Mouse (Mus musculus) ZHBTc4 (cell line): Measurements from ENCODE around the gene Glrx.
A peak's percentile ranks its signal among the peaks of the same experiment; 100 is the strongest.
"Not testable (repeated sequence)": the region's sequence is repeated elsewhere in the genome, so short reads cannot be mapped to it uniquely, and the experiment has no call there.

ENCODE experiments used
- DNase-seq: peaks from one replicate; pipeline ENCODE4 v3.0.0-alpha.2; 2011; ENCODE audit warnings: low read depth, low spot score

Gene Glrx

DNA sequence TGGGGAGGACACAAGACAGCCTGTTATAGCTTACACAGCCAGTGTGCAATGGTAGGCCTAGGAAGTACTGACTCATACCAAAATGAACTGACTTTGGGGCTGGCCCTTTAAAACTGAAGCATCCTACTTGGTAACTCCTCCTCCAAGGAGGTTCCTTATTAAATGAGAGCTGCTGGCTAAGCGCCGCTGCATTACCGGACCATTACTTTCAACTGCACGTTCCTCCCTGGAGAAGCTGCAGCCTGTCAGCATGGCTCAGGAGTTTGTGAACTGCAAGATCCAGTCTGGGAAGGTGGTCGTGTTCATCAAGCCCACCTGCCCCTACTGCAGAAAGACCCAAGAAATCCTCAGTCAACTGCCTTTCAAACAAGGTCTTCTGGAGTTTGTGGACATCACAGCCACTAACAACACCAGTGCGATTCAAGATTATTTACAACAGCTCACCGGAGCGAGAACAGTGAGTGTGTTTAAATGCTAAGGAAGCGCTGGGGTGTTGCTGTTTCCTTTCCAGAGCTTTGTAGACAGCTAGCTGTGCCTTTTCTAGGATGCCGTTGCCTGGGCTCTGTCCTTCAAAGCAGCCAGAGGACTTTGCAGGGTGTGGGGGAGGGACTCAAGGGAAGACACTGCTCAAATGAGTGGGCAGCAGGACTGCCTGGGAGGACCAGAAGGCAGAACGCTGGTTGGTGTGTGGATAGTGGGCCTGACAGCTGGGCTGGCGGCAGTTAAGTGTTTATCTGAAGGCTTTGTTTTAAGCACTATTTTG lies at the start of gene Glrx:
TSS of gene Glrx (plus strand) at position 150 of the 763 bp plus-strand sequence.
- peak; percentile 73 for DNase-seq

DNA sequence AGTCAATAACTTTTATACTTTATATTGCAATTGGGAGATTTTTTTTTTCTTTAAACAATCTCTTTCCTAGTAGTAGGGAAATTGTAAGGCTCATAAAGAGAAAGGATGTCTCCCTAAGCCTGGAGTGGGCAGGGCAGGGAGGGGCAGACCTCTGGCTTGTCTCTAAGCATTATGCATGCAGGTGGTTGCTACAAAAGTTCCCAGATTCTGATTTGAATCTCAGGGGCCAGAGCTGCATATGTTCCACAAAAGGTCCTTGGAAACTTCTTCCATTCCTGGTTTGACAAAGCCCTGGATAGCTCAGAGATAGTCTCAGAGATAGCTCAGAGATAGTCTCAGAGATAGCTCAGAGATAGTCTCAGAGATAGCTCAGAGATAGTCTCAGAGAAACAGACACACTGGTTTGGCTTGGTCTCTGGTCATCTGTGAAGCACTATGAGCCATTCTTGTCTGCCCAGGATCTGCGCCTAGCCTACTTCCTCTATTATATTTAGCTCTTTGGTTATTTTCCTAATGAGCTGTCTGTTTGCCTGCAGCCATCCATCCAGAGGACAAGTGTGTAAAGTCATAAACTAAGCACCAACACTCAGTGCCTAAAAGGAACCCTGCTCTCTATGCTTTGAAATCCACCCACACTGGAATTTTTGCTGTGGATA lies 49.0 kb upstream of the Glrx start:
- no peak for DNase-seq

DNA sequence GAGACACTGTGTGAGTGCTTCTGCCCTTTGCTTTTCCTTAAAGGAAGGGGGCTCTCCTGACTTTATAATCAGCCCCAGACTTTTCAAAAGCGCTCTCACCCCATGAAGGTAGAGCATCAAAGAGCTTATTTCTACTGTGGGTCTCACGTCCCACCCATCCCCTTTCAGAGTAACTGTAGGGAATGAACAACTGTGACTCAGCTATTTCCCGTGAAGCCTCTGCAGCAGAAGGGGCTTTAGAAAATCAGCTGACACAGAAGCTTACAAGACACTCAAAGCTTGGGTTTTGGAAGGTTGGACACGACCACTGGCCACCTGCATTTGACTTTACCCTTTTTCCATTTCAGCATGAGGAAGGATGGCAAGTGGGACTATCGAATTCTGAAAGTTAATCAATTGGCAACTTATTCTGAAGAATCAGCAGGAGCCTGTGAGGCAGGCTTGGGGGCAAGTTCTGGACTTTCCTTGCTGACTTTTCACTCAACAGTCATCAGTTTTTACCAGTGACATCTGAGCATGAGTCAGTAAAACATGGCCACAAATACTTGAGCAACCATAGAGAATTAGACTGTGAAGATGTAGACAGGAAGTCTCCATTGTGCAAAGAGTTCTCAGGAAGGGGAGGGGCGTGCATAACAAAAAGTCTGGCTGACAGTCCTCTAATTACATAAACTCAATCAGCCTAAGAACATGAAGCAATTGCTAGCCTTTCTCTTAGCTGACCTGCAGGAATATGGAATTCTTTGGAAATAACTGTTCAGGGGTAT lies 45.6 kb upstream of the Glrx start:
- DNase-seq = peak; percentile 56

DNA sequence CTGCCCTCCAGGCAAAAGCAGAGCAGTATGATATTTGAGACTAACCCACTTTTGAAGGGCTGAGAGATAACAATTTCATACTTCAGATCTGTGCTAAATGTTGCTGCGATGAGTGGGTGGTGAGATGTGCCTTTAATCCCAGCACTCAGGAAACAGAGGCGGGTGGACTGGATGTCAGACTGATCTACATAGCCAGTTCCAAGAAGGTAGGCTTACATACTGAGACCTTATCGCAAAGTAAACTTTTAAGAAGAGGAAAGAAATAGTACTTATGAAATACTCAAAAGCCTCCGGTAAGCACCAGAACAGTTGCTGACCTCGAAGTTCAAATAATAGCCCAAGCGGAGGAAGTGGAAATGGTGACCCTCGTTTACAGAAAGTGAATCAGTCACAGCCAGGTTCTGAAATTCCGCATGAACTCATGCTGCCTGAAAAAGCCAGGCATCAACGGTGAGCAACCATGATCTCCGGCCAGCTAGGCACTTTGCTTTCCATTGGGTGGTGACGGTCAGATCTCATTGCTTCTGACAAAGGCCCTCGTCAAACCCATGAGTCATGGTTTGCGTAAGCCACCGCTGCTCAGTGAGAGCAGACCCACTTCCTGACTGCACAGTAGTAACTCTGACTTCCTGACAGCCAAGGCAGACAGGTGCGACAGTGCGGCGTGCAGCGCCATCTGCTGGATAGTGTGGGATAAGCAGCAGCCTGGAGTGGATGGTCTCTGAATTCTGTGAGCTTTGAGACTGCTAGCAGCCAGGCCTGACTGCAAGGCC lies 42.1 kb upstream of the Glrx start:
- DNase-seq = peak; percentile 94

DNA sequence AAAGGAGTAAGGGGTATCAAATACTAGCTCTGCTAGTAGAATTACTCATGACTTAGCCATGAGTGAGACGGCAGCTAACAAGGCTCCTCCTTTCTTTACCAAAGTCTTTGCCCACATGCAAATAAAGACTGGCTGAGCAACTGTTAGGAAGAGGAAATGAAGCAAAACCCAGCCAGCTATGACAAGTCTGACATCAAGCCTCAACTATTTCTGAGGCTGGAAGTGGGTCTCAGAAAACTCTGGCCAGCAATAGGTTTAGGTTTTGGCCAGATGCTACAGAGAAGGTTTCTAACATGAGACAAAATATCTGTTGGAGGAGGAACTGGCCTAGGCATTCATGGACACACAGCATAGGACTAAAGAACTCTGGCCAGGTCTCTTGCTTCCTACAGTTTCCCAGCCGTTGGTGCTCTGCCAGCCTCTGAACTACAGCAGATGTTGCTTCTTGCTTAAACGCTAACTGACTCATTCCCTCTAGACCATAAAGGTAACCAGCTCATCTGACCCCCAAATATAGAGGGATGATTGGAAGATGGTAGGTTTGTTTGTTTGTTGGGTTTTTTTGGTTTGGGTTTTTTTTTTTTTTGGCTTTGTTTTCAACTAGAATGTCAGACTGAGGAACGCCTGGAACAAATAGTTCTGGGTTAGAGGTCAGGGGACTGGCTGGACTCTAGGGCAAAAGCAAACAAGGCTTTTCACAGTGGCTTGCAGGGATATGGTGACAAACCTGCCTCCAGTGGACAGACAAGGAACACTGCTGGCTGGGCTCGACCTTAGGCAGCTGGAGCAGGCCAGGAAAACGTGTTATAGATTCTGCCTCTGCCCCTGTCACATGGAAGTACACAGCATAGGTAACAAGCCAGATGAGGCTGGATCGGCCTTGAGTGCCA lies 41.0 kb upstream of the Glrx start:
- DNase-seq = peak; percentile 39

DNA sequence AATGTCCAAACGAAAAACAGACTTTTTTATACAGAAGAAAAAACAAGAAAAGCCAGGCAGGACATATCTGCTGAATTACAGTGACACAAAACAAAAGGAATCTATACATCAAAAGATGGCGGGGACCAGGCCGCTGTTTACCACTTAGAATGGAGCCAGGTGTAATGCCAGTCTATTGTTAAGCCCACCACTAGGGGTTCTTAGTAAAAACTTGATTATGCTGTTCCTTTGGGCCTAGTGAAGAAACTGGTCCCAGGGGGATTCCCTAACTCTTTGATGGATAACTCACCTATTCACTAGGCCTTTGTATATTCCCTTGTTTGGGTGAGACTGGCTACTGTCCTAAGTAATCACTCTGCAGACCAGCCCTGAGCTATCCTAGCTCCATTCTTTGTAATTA lies 40.2 kb upstream of the Glrx start:
- DNase-seq = peak; percentile 72

DNA sequence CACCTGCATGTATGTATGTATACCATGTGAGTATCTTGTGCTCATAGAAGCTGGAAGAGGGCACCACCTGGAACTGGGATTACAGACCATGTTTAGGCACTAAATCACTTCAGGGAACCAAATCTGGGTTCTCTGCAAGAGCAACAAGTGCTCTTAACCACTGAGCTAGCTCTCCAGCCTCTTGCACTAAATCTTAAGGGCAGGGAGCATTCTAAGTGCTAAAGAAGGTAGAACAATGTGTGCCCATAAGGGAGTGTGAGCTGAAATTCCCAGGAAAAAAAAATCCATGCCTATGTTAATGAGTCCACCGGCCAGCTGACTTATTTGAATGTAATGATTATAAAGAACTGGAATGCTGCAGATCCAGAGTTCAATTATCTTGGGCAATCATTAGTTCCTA lies 31.7 kb upstream of the Glrx start:
- DNase-seq = no peak

DNA sequence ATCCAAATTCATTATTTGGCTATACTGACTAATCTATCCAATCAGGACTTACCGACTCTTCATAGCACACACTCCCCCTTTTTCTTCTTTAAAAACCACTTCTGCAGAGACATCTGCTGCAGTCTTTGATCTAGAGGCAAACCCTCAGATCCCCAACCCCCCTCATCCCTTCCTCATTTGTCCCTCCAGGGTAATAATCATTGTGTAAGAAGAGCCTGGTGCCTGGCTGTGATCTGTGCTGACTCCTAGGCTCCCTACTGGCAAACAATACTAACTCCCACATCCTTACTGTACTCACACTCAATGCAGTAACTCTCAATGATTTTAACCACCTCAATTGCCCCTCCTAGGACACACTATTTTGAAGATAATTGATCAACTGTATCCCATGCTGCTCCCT lies 29.7 kb upstream of the Glrx start:
- no peak for DNase-seq

DNA sequence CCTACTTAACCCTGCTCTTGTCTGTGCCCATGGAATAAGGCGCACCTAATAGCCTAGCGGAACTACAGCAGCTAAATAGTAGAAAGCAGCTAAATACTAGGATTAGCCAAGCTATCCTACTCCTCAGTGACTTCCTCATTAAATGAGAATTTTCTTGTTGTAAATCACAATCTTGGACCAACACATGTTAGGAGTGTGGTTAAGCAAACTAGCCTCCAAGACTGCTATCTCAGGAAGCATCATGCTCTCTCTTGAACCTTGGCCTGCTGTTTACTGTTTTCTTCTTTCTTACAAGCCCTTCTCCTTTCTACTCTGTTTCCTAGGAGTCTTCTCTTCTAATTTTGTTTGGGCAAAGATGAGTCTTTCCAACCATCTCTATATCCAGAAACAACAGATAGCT lies 22.5 kb upstream of the Glrx start:
- no peak for DNase-seq

DNA sequence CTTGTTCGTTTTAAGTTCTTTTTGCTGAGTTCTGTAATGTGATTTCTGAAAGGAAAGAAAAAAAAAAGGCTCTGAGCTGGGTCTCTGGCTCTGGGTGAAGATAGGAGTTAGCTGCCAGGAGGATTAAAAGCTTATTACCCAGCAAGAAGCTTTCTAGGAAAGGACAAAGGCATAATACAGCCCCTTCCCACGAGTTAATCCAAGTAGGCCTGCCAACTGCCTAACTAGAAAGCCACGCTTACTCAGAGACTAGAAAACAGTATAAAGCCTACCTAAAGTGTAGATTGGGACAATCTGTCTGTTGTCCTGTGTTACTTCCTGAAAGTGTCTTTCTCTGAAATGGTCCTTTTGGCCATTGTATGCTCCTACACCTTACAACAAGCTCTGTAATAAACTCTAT lies 21.2 kb upstream of the Glrx start:
- DNase-seq = no peak

DNA sequence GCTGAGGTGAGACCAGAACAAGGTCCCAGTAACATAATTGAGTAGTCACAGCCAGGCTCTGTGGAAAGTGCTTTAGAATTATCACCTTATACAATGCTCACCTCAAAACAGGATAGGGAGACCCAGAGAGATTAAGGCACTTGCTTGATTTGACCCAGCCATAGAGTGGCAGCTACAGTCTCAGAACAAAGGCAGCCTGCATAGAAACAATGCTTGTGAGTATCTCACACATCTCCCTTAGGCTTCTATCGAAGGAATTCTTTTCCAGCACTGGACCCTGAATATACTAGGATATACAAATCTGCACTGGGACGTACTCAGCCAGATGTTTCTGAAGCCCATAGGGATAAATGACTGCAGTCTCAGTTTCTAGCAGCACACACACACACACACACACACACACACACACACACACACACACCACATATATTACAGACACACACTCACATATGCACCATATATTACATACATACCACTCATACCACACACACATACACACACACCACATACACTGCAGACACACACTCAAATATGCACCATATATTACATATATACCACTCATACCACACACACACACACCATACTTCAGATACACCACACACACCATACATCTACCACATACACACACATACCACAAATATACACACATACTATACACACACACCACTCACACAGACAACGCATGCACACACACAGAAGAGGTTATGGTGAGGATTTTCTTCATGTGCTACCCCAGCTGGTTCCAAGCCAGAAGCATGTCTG lies 20.5 kb upstream of the Glrx start:
- DNase-seq = no peak

DNA sequence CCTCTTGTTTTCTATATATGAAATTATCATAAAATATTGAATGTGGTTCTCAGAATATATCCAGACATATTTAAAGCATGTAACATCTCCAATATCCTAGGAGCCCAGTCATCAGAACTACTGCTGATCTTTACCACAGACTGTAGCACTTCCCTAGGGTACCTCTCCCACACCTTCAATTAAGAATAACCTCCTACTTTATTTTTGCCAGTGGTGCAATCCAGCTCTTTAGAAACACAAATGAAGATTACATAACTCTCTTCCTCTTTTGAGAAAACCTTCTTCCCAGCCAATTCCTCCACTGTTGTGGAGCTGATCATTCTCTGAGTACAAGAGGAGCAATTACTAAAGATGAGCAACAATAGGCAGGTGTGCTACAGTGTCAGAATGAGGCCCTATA lies 19.8 kb upstream of the Glrx start:
- no peak for DNase-seq

DNA sequence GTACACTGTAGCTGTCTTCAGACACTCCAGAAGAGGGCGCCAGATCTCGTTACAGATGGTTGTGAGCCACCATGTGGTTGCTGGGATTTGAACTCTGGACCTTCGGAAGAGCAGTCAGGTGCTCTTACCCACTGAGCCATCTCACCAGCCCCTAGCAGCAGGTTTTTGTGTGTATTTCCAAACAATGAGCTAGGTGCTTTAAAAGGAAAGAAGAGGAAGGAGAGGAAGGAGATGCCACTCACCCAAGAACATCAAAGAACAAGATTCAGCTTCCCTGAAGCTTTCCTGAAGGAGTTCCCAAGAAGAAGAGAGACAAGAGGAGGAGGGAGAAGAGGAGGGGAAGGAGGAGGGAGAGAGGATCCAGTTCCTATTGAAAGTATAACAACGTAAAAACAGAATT lies 17.3 kb upstream of the Glrx start:
- DNase-seq = not testable (repeated sequence)

DNA sequence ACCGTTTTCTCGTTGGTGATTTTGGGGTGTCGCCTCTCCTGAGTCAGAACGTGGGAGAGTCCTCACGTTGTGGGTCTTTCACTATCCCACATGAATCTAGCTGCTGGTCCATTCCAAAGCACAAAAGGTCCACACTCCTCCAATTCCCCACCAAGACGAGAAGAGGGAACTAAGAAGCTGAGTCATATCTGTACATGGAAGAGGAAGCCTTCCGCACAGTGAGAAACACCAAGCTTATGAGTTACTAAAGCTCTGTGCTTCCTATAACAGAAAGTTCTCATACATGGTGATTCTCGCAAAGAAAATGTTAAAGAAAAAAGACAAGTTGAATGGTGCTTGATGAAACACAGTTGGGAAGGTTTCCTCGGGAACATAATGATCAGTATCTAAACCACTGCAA lies 16.5 kb upstream of the Glrx start:
- DNase-seq = no peak

DNA sequence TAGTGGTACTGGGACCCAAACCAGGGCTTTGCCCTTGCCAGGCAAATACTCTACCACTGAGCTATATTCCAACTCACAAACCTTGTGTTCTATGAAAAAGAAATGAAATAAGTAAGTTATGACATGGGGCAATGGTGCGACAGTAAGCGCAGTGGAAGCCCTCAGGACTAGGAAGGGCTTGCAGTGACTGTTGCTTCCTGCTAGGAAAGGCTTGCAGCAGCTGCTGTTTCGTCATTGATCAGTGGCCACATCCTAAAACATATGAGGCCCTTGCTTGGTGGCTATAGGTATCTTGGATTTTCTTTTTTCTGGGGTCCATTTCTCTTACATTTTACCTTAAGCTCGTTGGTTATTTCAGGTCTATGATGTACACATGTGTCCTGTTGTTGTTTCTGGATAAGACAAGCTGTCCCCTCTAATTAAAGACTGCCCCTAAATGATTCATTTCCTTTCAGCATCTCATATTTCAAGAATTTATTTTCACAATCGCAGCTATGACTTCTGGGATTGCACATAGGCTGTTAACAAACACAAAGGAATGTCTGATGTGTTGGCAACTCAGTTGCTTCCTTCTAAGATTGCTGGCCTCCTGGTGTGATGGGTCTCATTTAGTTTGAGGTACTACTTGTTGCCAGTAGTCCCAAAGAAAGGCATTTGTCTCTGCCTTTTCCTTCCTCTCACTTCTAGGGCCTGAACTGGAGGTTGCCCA lies 14.9 kb upstream of the Glrx start:
- DNase-seq = no peak

DNA sequence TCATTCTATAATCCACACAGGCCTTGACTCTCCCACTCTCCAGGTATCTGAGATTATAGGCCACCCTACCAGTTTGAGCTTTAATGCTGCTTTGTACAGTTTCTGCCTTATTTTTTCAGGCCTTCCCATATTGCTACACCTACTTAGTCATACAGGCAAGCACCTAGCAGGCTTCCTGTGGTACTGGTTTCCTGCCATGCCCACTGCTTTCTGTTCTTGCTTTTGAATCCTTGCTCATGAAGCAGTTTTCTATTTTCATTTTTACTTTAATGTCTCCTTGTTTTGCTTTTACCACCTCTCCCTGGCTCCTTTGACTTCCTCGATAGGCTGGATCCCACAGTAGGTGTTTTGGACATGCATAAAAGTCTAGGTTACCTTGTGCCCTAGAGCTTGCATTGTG lies 14.3 kb upstream of the Glrx start:
- DNase-seq = no peak

DNA sequence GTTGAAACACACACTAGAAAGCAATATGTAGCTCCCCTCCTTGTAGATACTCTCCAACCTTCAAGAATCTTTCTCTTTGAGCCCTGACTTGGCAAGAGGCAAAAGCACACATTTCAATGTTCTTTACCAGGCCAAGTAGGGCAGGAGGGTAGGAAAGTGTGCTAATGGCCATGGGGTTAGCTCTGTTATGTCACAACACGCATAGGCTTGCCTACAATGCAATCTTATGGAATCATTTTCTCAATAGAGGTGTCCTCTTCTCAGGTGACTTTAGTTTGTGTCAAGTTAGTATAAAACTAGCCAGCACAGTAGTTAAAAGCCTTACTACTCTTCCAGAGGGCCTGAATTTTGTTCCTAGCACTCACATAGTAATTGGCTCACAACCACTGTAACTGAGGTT lies 9.0 kb upstream of the Glrx start:
- no peak for DNase-seq

DNA sequence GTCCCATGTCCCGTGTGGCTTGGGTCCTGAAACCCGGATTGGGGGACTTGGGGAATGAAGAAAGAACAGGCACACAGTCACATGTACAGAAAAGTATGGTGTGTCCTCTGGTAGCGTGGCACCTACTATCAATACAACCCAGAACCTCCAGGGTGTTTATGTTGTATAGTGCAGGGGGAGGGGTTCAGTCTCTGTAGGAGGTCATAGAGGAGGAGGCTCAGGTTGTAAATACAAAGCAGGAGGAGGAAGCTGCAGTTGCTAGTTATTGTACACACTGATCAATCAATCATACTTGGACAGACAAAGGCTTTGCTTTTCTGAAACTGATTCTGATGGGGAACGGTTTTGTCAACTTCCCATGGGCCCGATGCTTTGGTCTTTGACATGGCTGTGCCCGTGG lies 8.0 kb upstream of the Glrx start:
- DNase-seq = no peak

DNA sequence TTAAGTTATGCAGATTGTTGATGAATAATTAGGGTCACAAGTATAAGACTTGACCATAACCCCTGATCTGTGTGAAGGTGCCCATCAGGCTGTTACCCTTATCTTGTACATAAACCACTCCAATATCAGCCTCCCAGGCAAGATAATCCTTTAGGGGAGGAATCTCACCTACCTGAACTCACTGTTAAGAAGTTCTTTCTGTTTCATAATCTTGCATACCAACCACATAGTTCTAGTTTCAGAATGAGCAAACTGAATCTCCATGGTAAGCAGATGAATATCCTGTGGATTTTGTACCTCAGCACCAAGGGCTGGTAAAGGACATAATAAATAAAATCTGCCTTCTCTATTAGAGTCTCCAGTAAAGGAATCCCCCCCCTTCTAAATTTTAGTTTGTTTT lies 7.0 kb upstream of the Glrx start:
- no peak for DNase-seq

DNA sequence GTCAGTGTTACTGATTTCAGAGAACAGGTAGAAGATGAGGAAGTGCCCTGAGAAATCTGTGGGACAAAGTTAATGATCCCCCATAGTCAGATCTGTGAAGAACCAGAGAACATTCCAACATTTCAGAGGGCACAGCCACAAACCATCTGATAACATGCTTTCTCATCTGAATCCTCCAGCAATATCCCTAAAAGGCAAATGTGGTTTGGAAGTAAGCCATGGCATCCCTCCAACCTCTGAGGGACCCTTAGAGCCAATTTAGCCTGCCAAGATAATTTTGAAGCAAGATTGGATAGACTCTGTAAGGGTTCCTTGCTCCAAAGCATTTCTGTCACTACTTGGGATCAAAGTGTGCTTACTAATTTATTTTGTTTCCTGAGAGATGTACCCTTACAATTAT lies 6.2 kb upstream of the Glrx start:
- DNase-seq = no peak
